Mouse (Mus musculus): ENCODE measurements at regions not wholly inside any gene's neighbourhood (a gene's known extent, or its start where the extent isn't known, plus 50 kb on each side); places are given as distances from the start of the nearest gene placed in this dataset.
A peak's percentile ranks its signal among the peaks of the same experiment; 100 is the strongest.
"Not testable (repeated sequence)": the region's sequence is repeated elsewhere in the genome, so short reads cannot be mapped to it uniquely, and the experiment has no call there.

DNA sequence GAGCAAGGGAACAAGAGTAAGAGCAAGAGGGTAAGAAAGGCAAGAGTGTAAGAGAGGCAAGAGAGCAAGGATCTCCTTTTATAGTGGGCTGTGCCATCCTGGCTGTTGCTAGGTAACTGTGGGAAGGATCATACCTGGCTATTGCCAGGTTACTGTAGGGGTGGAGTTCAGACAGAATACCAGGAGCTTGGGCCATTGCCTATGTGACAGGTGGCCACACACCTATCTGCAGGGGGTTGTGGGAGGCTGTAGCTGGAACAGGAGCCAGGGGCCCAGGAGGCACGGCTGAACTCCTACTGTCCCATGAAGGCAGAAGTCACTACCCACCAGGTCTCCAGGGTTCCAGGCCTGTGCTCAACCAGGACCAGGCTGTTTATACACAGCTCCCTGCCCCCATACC lies 1149.0 kb downstream of the 9330182O14Rik start:
- no peak for DNase-seq (ENCODE audit: low spot score in 2 of 2)

- DNase-seq (ENCODE audit: low spot score in 2 of 2), result no peak
Observed at GRCm38 (mm10) chr15:41286809-41287413, 1152.7 kb downstream of the 9330182O14Rik start.

- no peak for DNase-seq (ENCODE audit: low spot score in 2 of 2)
Observed at GRCm38 (mm10) chr15:41297419-41297818, 1163.3 kb downstream of the 9330182O14Rik start.

- no peak for DNase-seq (ENCODE audit: low spot score in 2 of 2)
Observed at GRCm38 (mm10) chr15:41306638-41307037, 1172.5 kb downstream of the 9330182O14Rik start.

GRCm38 (mm10) chr15:41311728-41312320 lies 1177.7 kb downstream of the 9330182O14Rik start:
- no peak for DNase-seq (ENCODE audit: low spot score in 2 of 2)

DNA sequence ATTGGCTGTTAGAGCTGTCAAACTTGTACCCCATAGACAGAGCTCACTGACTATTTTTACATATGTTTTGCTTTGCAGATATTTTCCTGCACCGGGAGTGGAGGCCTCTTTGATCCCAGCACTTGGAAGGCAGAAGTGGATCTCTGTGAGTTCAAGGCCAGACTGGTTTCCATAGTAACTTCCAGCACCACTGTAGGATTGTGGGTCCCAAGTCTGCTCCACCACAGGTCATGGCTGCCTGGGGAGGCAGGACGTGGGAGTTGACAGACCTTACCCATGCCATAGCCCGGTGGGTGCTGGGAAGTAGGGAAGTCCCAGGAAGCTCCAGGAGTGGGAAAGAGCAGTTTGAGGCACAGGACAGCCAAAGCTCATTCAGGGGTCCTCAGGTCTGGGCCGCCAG lies 1180.8 kb downstream of the 9330182O14Rik start:
- DNase-seq (ENCODE audit: low spot score in 2 of 2), result no peak

GRCm38 (mm10) chr15:41325633-41326252 lies 1191.6 kb downstream of the 9330182O14Rik start:
- peak; percentile 8 to 33 for DNase-seq (ENCODE audit: low spot score in 2 of 2)

GRCm38 (mm10) chr15:41329286-41329685 lies 1195.1 kb downstream of the 9330182O14Rik start:
- DNase-seq (ENCODE audit: low spot score in 2 of 2), result no peak

- no peak for DNase-seq (ENCODE audit: low spot score in 2 of 2)
Observed at GRCm38 (mm10) chr15:41330085-41330484, 1195.9 kb downstream of the 9330182O14Rik start.

DNA sequence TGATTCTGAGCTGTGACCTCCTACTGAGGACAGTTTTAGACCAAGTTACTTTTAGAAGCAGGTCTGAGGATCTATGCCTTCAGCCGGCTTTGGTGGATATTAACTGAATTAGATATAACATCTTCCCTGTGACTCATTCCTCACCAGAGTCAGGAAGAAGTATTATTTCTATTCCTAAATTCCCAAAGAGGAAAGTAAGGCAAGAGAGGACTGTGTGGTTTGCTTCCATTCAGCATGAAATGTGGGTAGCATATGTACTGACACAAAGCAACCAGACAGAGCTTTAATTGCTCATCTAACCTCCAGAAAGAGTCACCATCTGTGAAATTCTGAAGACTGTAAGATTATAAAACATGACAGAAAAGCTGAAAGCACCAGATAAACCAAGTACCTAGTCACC lies 1198.3 kb downstream of the 9330182O14Rik start:
- DNase-seq (ENCODE audit: low spot score in 2 of 2), result no peak

- no peak for DNase-seq (ENCODE audit: low spot score in 2 of 2)
Observed at GRCm38 (mm10) chr15:41333165-41333564, 1199.0 kb downstream of the 9330182O14Rik start.

DNA sequence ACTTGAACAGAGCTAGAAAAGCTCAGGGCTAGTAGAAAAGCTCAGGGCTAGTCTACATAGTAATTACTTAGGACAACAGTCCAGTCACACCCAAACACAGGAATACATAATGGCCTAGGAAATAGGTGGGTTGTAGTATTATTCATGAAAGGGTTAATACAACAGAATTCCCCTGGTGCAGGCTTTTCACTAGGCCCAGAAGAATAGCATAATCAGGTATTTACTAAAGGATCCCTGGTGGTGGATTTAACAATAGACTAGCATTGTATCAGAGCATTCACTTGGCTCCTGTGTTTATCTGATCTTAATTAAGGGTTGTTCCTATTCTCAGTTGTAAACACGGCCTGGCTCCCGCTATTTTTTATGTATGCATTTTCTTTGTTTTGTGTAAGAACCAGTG lies 1206.5 kb downstream of the 9330182O14Rik start:
- DNase-seq (ENCODE audit: low spot score in 2 of 2), result not testable (repeated sequence)

- no peak for DNase-seq (ENCODE audit: low spot score in 2 of 2)
Observed at GRCm38 (mm10) chr15:41345554-41345953, 1211.4 kb downstream of the 9330182O14Rik start.

DNA sequence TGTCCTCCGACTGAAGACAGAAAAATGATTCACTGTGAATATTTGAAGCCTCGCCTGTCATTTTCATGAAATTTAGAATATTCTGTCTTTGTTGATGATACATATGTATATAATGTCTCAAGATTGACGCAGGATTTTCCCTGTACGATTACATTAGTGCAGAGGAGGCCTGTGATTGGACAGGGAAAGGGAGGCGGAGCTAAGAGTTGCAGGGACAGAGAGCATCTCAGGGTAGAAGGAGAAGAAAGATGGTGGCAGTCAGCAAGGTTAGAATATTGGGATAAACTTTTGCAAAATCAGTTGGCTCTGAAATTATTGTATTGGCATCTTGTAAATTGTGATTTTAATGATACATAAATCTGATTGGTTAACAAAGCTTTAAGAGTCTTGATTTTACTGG lies 1213.1 kb downstream of the 9330182O14Rik start:
- no peak for DNase-seq (ENCODE audit: low spot score in 2 of 2)

GRCm38 (mm10) chr15:41352129-41352528 lies 1218.0 kb downstream of the 9330182O14Rik start:
- no peak for DNase-seq (ENCODE audit: low spot score in 2 of 2)

GRCm38 (mm10) chr15:41359276-41359675 lies 1225.1 kb downstream of the 9330182O14Rik start:
- DNase-seq (ENCODE audit: low spot score in 2 of 2), result no peak

- DNase-seq (ENCODE audit: low spot score in 2 of 2), result peak; percentile 10 to 25
Observed at GRCm38 (mm10) chr15:41374669-41375068, 1240.5 kb downstream of the 9330182O14Rik start.

DNA sequence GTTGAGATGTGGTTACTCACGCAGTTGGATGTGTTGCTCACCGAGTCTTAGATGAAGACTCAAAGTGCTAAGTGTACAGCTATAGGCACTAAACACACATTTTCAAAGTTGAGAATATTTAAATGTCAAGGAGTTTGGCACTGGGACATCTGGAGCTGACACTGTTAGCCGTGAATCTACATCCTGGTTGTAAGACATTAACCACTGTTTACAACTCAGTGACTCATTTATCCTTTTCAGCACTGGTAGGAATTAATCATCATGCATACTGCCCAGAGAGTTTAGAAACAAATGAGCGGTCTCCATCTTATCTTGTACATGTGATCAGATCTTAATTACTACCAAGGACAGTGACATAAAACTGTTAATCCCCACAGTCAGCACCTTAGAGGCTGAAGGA lies 1241.7 kb downstream of the 9330182O14Rik start:
- no peak for DNase-seq (ENCODE audit: low spot score in 2 of 2)

DNA sequence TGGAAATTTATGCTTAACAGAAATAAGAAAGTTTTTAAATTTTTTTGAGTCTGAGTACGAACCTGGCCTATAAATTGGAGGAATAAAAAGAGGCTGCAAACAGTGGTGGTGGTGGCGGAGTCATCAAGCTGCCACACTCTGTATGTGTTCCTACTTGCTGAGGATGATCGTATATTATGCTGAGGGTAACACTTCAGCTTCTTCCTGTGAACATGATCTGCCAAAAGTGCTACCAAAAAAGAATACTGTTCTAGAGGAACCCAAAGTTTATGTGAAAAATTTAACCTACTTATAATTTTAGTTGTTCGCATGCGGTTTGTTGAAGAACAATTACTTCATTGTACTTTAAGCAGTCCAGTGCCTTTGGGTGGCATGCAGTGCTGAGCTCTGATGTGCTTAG lies 1245.5 kb downstream of the 9330182O14Rik start:
- DNase-seq (ENCODE audit: low spot score in 2 of 2), result no peak

GRCm38 (mm10) chr15:41380429-41380828 lies 1246.3 kb downstream of the 9330182O14Rik start:
- no peak for DNase-seq (ENCODE audit: low spot score in 2 of 2)

DNA sequence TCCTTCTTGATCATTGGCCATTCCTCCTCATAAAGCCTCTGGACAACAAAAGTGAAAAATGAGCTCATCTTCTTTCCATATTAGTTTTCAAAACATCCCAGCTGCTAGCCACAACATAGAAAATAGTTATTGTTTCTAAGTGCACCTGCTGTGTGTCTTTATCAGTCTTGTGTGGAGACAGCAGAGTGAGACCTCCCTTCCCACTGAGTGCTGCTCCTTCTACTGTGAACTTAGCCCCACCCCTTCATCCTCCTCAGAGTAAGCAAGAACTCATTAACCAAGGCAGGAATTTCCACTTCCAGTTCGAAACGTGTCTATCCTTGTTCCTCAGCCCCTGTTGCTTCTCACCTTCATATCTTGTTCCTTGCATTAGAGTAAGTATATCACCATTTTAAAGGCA lies 1256.5 kb downstream of the 9330182O14Rik start:
- DNase-seq (ENCODE audit: low spot score in 2 of 2), result no peak
